Mouse (Mus musculus) lung, postnatal 0 days (tissue): ENCODE data around the gene Col4a1. TPM values are rescaled to one million over a fixed set of nuclear protein-coding genes. Genes with fewer than 3 reads are reported as not detected.

Experiments
- ATAC-seq: fragments of 200-750 bp; cut with Nextera tagmentation; 2 replicates; pipeline ENCODE4 v1.8.0; 2017; ENCODE audit warnings: moderate library complexity
- DNase-seq: peaks from one replicate; pipeline ENCODE4 v3.0.0-alpha.2; 2016; ENCODE audit warnings: low spot score
- H3K27ac ChIP-seq: fragments of 300-500 bp; sonication (generic); 2 replicates; pipeline ENCODE4 v1.5.1; 2014; ENCODE audit warnings: antibody characterized with exemption, mild to moderate bottlenecking, low read length, mixed read lengths
- H3K27me3 ChIP-seq: fragments of 300-500 bp; sonication (generic); replicated peaks from 2 replicates; pipeline ENCODE4 v1.6.1; 2014; ENCODE audit warnings: low read length, mixed read lengths; ENCODE audit not compliant: insufficient read depth
- H3K36me3 ChIP-seq: fragments of 300-500 bp; sonication (generic); 2 replicates; pipeline ENCODE4 v1.6.1; 2014; ENCODE audit warnings: low read length, mixed read lengths; ENCODE audit not compliant: insufficient read depth
- H3K4me1 ChIP-seq: fragments of 300-500 bp; sonication (generic); 2 replicates; pipeline ENCODE4 v1.6.1; 2014; ENCODE audit warnings: antibody characterized with exemption, low read depth, low read length, mixed read lengths; ENCODE audit not compliant: insufficient read depth
- H3K4me2 ChIP-seq: fragments of 300-500 bp; sonication (generic); replicated peaks from 2 replicates; pipeline ENCODE4 v1.6.1; 2014; ENCODE audit warnings: low read depth, mild to moderate bottlenecking, low read length, moderate library complexity, mixed read lengths
- H3K4me3 ChIP-seq: fragments of 300-500 bp; sonication (generic); 2 replicates; pipeline ENCODE4 v1.5.1; 2014; ENCODE audit warnings: low read depth, low read length
- H3K9ac ChIP-seq: fragments of 300-500 bp; sonication (generic); replicated peaks from 2 replicates; pipeline ENCODE4 v1.6.1; 2014; ENCODE audit warnings: low read depth, mild to moderate bottlenecking
- H3K9me3 ChIP-seq: fragments of 300-500 bp; sonication (generic); 2 replicates; pipeline ENCODE4 v1.6.1; 2016; ENCODE audit warnings: low read length, mixed read lengths
- CTCF ChIP-seq: IDR thresholded peaks from 2 replicates; pipeline ENCODE4 v1.5.1; 2016; ENCODE audit warnings: antibody characterized with exemption, mild to moderate bottlenecking
- EP300 ChIP-seq: IDR thresholded peaks from 2 replicates; pipeline ENCODE4 v1.6.1; 2016; ENCODE audit warnings: antibody characterized with exemption, mild to moderate bottlenecking, control low read depth
- WGBS: fragments of 180-500 bp; shearing (Covaris S2); extraction: QIAGEN DNeasy Blood & Tissue Kit; methylation state at CpG from one replicate; pipeline ENCODE4 v1.1.7; 2014; 5-methylcytosine and 5-hydroxymethylcytosine counted together
- polyA plus RNA-seq: library from polyadenylated mRNA; unstranded; fragments of >200 nt; fragmentation: Nextera tagmentation; extraction: Ambion mirVana; gene quantifications from 2 replicates; pipeline ENCODE4 v1.2.1, GENCODE M21; 2015

Gene Col4a1
- polyA plus RNA-seq, 1 experiment from 2014 or later = 376 TPM

DNA sequence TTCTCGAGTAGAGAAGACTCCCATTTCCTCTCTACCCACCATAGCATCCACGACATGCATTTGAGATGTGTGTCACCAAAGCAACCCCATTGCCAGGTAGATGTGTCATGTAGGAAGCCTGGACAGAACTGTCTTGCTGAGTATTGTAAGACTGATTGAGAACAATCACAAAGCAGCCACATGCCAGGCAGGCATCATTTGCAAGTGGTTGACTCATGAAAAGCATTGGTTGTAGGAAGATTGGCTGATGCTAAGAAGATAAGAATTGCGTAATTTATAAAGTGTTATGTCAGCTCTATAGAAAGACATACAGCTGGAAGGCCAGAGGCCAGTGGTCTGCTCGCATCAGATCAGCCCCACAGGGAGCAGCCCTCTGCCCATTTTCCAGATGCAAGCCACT is 22.6 kb upstream of the Col4a1 start:
- ATAC-seq (no peak), DNase-seq (no peak)
- Histone ChIP-seq H3K4me1 (peaks cover 52% of the 10 kb centered on the region), H3K9ac (no peak overlapping the region), H3K27me3 (no peaks in the 10 kb centered on the region), H3K36me3 (no peaks in the 10 kb centered on the region; the same call in 1 of the 2 replicates), H3K4me3 (no peak overlapping the region), H3K4me2 (no peak overlapping the region), H3K27ac (no peak overlapping the region), H3K9me3 (no peaks in the 10 kb centered on the region)
- TF ChIP-seq EP300 = no peak
- TF ChIP-seq CTCF = no peak
- 59% methylated on average over 4 of the region's 4 CpGs for WGBS

GRCm38 (mm10) chr8:11334493-11334892 is 21.9 kb upstream of the Col4a1 start:
- no peaks in the 10 kb centered on the region for H3K27me3 ChIP-seq
- H3K4me2 ChIP-seq = no peak overlapping the region
- H3K27ac ChIP-seq = peak overlapping the region; percentile 15; the same call in 1 of the 2 replicates
- H3K9me3 ChIP-seq = no peaks in the 10 kb centered on the region
- H3K4me1 ChIP-seq = peaks cover 47% of the 10 kb centered on the region
- TF ChIP-seq EP300 (peak; percentile 73), CTCF (no peak)
- DNase-seq (peak; percentile 59), ATAC-seq (peak; percentile 64)
- no peaks in the 10 kb centered on the region; the same call in 1 of the 2 replicates for H3K36me3 ChIP-seq
- WGBS = 49% methylated on average over 3 of the region's 3 CpGs
- H3K4me3 ChIP-seq = no peak overlapping the region
- H3K9ac ChIP-seq = no peak overlapping the region

GRCm38 (mm10) chr8:11333746-11334145 is 21.1 kb upstream of the Col4a1 start:
- H3K4me1 ChIP-seq = peaks cover 44% of the 10 kb centered on the region

DNA sequence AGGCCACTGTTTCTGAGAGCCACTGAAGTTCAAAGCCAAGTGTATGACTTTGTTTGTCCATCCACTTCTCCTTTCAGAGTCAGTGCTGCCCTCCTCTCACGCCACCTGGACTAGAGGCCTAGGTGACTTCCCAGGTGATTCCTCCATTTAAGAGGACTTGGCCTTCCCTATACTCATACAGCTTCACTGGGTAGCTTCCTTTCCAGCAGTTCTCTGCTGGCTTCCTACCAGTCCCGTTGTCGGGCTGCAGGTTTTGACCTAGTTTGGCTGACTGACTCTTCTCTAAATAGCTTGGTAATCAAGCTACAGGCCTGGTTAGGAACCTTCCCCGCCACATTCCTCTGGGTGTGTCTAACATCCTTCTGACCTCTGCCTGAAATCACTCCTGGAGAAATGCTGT is 18.9 kb upstream of the Col4a1 start:
- peak; percentile 81 for DNase-seq
- Histone ChIP-seq H3K4me3 (no peak overlapping the region), H3K4me2 (no peak overlapping the region), H3K4me1 (peaks cover 55% of the 10 kb centered on the region), H3K9me3 (no peaks in the 10 kb centered on the region), H3K9ac (no peak overlapping the region), H3K27me3 (no peaks in the 10 kb centered on the region), H3K36me3 (no peaks in the 10 kb centered on the region; the same call in 1 of the 2 replicates), H3K27ac (peak overlapping the region; percentile 70)
- WGBS = 28% methylated on average over 4 of the region's 4 CpGs
- TF ChIP-seq EP300 (peak; percentile 46; the same call in 1 of the 2 replicates), CTCF (no peak)
- ATAC-seq = peak; percentile 55

More at GRCm38 (mm10) chr8:11333746-11334145, 21.1 kb upstream of the Col4a1 start:
- no peak overlapping the region for H3K4me3 ChIP-seq
- no peaks in the 10 kb centered on the region; the same call in 1 of the 2 replicates for H3K36me3 ChIP-seq
- TF ChIP-seq CTCF = no peak
- TF ChIP-seq EP300 = no peak
- ATAC-seq = no peak
- WGBS = 56% methylated on average over 6 of the region's 6 CpGs
- no peak overlapping the region for H3K4me2 ChIP-seq
- no peak overlapping the region for H3K9ac ChIP-seq
- H3K9me3 ChIP-seq = no peaks in the 10 kb centered on the region
- no peak for DNase-seq
- H3K27ac ChIP-seq = 0 out of 2 replicates have a peak overlapping the region, but pooled peaks have one; percentile 1
- no peaks in the 10 kb centered on the region for H3K27me3 ChIP-seq

DNA sequence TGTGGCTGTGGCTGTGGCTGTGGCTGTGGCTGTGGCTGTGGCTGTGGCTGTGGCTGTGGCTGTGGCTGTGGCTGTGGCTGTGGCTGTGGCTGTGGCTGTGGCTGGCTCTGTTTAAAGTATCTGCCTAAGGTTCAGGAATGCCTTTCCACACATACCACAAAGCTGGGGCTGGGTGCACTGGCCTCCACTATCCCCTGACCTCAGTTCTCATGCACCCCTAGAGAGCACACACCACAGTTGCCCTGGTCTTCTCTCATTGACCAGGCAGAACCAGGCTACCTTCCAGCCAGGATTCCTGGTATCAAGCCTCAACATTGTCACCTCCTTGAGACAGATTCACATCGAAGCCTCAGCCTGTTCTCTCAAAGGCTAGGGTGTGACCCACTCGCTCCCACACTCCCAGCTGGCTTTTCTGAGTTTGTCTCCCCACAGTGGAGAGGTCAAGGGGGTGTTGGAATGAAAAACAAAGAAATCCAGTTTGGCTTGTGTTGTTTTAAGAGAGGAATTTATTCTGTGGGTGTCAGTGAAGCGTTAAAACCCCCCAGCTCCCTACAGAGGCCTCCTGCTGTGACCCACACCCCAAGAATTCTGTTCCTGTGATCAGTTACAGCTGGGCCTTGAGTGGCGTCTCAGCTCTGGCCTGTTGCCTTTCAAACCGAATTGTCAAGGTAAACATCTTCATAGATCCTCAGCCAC is 15.2 kb upstream of the Col4a1 start:
- ATAC-seq (peak; percentile 50), DNase-seq (peak; percentile 65)
- WGBS = 30% methylated on average over 5 of the region's 5 CpGs
- no peaks in the 10 kb centered on the region; the same call in 1 of the 2 replicates for H3K36me3 ChIP-seq
- no peak for TF ChIP-seq CTCF
- TF ChIP-seq EP300 = 0 out of 2 replicates have a peak, but pooled peaks have one; percentile 30
- no peak overlapping the region for H3K9ac ChIP-seq
- peak overlapping the region; percentile 72 for H3K27ac ChIP-seq
- H3K4me1 ChIP-seq = peaks cover 50% of the 10 kb centered on the region
- no peak overlapping the region for H3K4me3 ChIP-seq
- no peaks in the 10 kb centered on the region for H3K27me3 ChIP-seq
- no peaks in the 10 kb centered on the region for H3K9me3 ChIP-seq
- no peak overlapping the region for H3K4me2 ChIP-seq

GRCm38 (mm10) chr8:11327298-11327697 is 14.7 kb upstream of the Col4a1 start:
- H3K36me3 ChIP-seq = no peaks in the 10 kb centered on the region
- no peak overlapping the region for H3K4me2 ChIP-seq
- H3K27ac ChIP-seq = peak overlapping the region; percentile 72
- peak; percentile 70 for DNase-seq
- no peaks in the 10 kb centered on the region for H3K9me3 ChIP-seq
- 30% methylated on average over 4 of the region's 4 CpGs for WGBS
- TF ChIP-seq CTCF (no peak), EP300 (no peak)
- peak; percentile 32 for ATAC-seq
- no peak overlapping the region for H3K9ac ChIP-seq
- H3K4me3 ChIP-seq = no peak overlapping the region
- H3K27me3 ChIP-seq = no peaks in the 10 kb centered on the region
- H3K4me1 ChIP-seq = peaks cover 49% of the 10 kb centered on the region
